Mouse (Mus musculus): Measurements from ENCODE around the gene Alx3.
"Not testable (repeated sequence)": the region's sequence is repeated elsewhere in the genome, so short reads cannot be mapped to it uniquely, and the experiment has no call there.

Alx3 gene

GRCm38 (mm10) chr3:107624424-107624823 is 29.6 kb downstream of the Alx3 start:
- DNase-seq (ENCODE audit: low spot score): no peak

DNA sequence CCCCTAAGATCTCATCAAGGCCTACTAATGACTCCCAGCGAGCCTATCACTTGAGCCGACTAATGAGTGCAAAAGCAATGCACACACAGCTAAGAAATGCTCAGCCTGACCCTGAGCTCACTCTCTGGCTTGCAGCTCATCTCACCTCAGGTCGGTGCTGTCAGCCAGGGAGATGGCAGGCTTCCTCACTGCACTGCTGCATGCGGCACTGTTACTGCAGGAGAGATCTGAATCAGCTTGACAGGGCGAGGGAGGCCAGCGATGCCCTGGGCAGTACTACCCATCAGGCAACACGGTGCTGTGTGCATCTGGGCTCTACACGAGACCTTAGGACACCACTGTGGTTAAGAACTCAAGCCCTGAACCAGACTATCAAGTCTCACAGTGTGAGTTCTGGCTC is 30.7 kb downstream of the Alx3 start:
- no peak for DNase-seq (ENCODE audit: low spot score)

DNA sequence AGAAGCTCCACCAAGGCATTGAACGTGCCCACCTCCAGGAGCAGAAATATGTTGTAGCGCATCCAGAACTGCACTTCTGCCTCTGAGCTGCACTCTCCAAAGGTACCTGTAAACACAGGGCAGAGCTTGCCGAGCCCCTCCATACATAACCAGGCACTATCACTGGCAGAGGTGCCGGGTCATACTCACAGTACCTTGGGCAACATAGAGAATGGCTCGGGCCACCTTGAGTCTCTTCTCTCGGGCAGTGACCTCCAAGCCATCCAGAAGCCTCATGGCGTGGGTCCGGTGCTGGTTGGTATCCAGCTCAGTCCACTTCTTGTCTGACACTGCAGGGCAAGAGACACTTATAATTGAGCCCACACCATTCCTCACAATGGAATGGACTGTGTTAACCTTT is 31.9 kb downstream of the Alx3 start:
- no peak for DNase-seq (ENCODE audit: low spot score)

- no peak for DNase-seq (ENCODE audit: low spot score)
These were observed 32.8 kb downstream of the Alx3 start for GRCm38 (mm10) chr3:107627641-107628040.

DNA sequence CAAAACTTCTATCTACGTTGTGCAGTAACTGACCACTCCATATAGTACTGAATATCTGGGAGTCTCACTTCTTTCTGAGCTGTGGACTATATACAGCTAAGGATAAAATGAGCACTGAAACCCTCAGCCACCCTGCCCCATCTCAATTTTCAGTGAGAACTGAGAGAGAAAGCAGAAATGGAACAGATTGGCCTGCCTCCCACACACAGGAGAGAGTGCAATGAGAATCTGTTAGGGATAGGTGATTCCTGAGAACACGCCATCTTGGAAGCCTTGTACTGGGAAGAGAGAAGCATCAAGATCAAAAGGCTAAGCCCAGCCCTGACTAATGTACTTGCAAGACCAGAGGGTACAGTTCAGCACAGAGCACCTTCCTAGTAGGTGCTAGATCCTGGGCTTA is 33.7 kb downstream of the Alx3 start:
- peak; percentile 51 for DNase-seq (ENCODE audit: low spot score)

GRCm38 (mm10) chr3:107629411-107629810 is 34.6 kb downstream of the Alx3 start:
- no peak for DNase-seq (ENCODE audit: low spot score)

GRCm38 (mm10) chr3:107630682-107631522 is 36.1 kb downstream of the Alx3 start, which contains the start of gene Gm10961:
Gene Gm10961, plus strand, starts transcription at chr3:107631322.
- peak; percentile 35 for DNase-seq (ENCODE audit: low spot score)

- DNase-seq (ENCODE audit: low spot score): peak; percentile 94
These were observed 36.7 kb downstream of the Alx3 start, which contains the start of gene Strip1 for GRCm38 (mm10) chr3:107631523-107631958. Gene Strip1, minus strand, starts transcription at chr3:107631694.

GRCm38 (mm10) chr3:107632786-107633185 is 38.0 kb downstream of the Alx3 start:
- DNase-seq (ENCODE audit: low spot score): no peak

DNA sequence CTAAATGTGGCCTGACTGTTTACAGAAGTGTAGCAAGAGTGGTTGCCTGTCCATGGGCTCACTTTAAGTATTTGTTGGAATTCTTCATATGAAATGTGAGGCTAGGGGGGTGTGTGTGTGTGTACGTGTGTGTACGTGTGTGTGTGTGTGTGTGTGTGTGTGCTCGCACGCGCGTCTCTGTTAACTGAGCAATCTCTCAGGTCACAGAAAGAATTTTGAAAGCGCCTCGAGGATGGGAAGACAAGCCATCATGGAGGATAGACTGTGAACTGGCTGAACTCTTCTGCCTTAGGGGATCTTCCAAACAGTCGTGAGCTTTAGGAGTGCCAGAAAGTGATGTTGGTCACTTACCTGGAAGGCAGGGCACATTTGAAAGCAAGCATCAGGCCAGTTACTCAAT is 39.1 kb downstream of the Alx3 start:
- DNase-seq (ENCODE audit: low spot score): no peak

DNA sequence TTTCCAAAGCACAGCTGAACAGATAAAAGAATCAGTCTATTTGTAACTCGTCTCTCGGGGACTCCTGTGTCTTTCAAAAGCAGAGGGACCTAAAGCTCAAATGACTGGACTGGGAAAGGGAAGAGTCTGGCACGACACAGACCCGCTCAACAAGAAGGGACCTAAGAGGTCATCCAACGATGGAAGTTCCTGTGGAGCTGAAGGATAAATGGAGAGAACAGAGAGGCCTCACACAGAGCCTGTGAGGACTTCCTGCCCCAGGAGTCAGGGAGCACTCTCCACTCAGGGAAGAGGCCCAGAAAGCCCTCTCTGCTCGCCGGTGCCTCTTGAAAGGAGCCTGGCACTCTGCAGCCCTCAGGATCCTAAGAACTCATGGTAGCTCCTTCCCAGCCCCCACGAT is 41.0 kb downstream of the Alx3 start:
- no peak for DNase-seq (ENCODE audit: low spot score)

DNA sequence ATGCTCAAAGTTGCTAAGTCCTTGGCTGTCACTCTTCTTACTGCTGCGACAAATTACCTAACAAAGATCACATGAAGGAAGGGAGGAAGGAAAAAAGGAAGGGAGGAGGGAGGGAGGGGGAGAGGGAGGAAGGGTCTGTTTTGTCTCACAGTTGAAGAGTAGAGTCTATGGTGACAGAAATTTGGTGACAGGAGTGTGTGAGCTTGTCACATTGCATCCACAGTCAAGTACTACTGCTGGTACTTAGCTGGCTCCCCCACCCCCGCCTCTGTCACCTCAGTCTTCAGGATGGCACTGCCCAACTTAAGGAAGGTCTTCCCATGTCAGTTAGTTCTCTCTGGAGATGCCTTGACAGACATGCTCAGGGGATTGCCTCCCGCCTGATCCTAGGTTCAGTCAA is 41.4 kb downstream of the Alx3 start:
- no peak for DNase-seq (ENCODE audit: low spot score)

GRCm38 (mm10) chr3:107637606-107638172 is 42.9 kb downstream of the Alx3 start:
- DNase-seq (ENCODE audit: low spot score): no peak

- DNase-seq (ENCODE audit: low spot score): no peak
These were observed 52.1 kb downstream of the Alx3 start for GRCm38 (mm10) chr3:107646947-107647346.

DNA sequence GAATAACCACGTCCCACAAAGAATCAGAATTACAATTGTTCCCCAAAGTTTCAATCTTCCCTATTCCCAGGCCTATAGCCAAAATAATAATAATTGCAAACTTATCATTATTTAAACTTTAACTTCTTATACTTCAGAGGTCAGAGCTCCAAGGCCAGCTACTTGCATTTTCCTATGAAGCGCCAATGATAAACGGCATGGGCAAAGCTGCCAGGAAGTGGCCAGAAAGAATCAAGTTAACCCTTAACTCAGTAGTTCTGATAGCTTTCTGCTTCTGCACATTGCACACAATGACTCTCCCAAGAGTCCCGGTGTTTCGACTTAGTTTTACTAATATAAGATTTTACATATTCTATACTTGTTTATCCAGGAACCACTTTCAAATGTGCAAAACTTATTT is 55.4 kb downstream of the Alx3 start:
- DNase-seq (ENCODE audit: low spot score): not testable (repeated sequence)

DNA sequence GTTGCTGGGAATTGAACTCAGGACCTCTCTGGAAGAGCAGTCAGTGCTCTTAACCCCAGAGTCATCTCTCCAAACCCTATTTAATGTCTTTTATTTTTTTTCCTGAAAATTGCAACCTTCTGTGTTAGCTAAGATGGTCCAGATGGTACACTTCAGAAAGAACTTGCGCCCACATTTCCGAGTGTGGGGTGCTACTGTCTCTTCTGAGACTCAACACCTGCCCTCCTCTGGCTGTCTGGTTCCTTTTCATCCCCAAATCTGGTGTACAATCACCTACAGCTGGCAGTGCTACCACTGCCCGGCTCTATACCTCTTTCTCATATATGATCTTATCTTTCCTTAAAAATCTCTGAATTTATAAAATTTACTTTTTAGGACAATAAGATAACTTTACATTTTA is 58.1 kb downstream of the Alx3 start:
- DNase-seq (ENCODE audit: low spot score): no peak

DNA sequence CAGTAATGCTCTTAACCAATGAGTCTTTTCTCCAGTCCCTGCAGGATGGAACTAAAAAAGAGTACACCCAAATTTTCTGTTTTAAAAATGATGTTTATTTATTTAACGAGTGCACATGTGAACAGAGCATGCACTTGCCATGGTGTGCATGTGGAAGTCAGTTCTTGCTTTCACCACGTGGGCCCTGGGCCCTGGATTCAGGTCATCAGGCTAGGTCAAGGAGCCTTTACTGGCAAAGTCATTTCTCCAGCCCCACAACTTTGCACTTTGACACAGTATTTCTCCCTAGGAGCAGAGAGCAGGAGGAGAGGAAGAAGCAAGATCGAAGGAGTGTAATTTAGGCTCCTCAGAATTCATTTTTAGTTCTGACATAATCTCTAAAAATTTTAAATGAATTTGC is 60.0 kb downstream of the Alx3 start:
- no peak for DNase-seq (ENCODE audit: low spot score)
